Mouse (Mus musculus): ENCODE data around the gene Hoxc5. TPM values are rescaled to one million over a fixed set of nuclear protein-coding genes. Genes with fewer than 3 reads are reported as not detected.
A peak's percentile ranks its signal among the peaks of the same experiment; 100 is the strongest.

Gene Hoxc5
- polyA plus RNA-seq, 1 experiment = not detected

DNA sequence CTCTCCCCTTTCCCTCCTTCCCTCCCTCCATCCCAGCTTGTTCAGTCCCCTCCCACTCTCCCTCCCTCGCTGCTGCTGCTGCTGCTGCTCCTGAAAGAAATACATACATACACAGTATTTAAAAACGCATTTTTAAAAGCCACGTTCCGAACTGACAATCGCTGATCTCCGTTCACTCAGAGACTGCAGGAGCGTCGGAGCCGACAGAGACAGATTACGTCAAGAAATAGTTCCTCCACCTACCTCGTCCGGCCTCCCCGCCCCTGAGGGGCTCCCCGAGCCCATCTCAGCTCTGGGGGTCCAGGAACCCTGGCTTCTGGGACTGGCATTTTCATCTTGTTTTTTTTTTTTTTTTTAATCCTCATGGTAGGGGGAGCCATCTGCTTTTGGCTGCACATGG lies 13.7 kb downstream of the Hoxc5 start:
- no peaks in the 10 kb centered on the region for H3K9me3 ChIP-seq (replicated peaks; ENCODE audit: control insufficient read depth, insufficient read depth, low read length, poor library complexity, severe bottlenecking)
- peak overlapping the region; percentile 65 for H3K4me3 ChIP-seq (ENCODE audit: low read depth, low read length)
- H3K27ac ChIP-seq (ENCODE audit: insufficient read depth, low read length) = no peak overlapping the region
- H3K4me1 ChIP-seq (ENCODE audit: control insufficient read depth, insufficient read depth, low read length) = no peaks in the 10 kb centered on the region
- no peak for TF ChIP-seq EP300 (IDR thresholded peaks at IDR 0.05; ENCODE audit: insufficient read depth, low read depth, low read length)
- H3K9ac ChIP-seq (ENCODE audit: low read depth, poor library complexity, severe bottlenecking) = peak overlapping the region; percentile 59; the same call in 1 of the 2 replicates
- peaks cover 61% of the 10 kb centered on the region for H3K27me3 ChIP-seq (ENCODE audit: control insufficient read depth, insufficient read depth, low read length, poor library complexity, severe bottlenecking)
- no peaks in the 10 kb centered on the region for H3K36me3 ChIP-seq (ENCODE audit: control insufficient read depth, insufficient read depth, low read length, poor library complexity, severe bottlenecking)

- no peaks in the 10 kb centered on the region for H3K36me3 ChIP-seq (ENCODE audit: control insufficient read depth, insufficient read depth, low read length, poor library complexity, severe bottlenecking)
- TF ChIP-seq CTCF (IDR thresholded peaks at IDR 0.05; ENCODE audit: low read depth, low read length) (no peak), EP300 (IDR thresholded peaks at IDR 0.05; ENCODE audit: insufficient read depth, low read depth, low read length) (no peak), POLR2A (IDR thresholded peaks at IDR 0.05; ENCODE audit: insufficient read depth, low read length) (no peak)
- H3K4me3 ChIP-seq (ENCODE audit: low read depth, low read length) = peak overlapping the region; percentile 65
- H3K27ac ChIP-seq (ENCODE audit: insufficient read depth, low read length) = no peak overlapping the region
- H3K9me3 ChIP-seq (replicated peaks; ENCODE audit: control insufficient read depth, insufficient read depth, low read length, poor library complexity, severe bottlenecking) = no peaks in the 10 kb centered on the region
- peak overlapping the region; percentile 59 for H3K9ac ChIP-seq (ENCODE audit: low read depth, poor library complexity, severe bottlenecking)
- no peaks in the 10 kb centered on the region for H3K4me1 ChIP-seq (ENCODE audit: control insufficient read depth, insufficient read depth, low read length)
- H3K27me3 ChIP-seq (ENCODE audit: control insufficient read depth, insufficient read depth, low read length, poor library complexity, severe bottlenecking) = peaks cover 59% of the 10 kb centered on the region
These were observed 14.4 kb downstream of the Hoxc5 start for GRCm38 (mm10) chr15:102981379-102982288.

DNA sequence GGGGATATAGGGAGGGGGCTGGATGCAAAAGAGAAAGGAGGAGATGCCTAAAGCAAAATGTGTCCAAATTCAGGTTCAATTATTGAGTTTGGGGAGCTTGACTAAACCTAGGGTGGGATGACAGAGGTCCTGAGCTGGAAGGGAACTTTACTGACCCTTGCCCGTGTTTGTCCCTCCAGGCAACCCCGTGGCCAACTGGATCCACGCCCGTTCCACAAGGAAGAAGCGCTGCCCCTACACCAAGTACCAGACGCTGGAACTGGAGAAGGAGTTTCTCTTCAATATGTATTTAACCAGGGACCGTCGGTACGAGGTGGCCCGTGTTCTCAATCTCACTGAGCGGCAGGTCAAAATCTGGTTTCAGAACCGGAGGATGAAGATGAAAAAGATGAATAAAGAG lies 16.5 kb downstream of the Hoxc5 start:
- Histone ChIP-seq H3K27me3 (ENCODE audit: control insufficient read depth, insufficient read depth, low read length, poor library complexity, severe bottlenecking) (peaks cover 60% of the 10 kb centered on the region), H3K9me3 (replicated peaks; ENCODE audit: control insufficient read depth, insufficient read depth, low read length, poor library complexity, severe bottlenecking) (no peaks in the 10 kb centered on the region), H3K4me3 (ENCODE audit: low read depth, low read length) (no peak overlapping the region), H3K4me1 (ENCODE audit: control insufficient read depth, insufficient read depth, low read length) (no peaks in the 10 kb centered on the region), H3K36me3 (ENCODE audit: control insufficient read depth, insufficient read depth, low read length, poor library complexity, severe bottlenecking) (no peaks in the 10 kb centered on the region), H3K9ac (ENCODE audit: low read depth, poor library complexity, severe bottlenecking) (no peak overlapping the region), H3K27ac (ENCODE audit: insufficient read depth, low read length) (no peak overlapping the region)
- TF ChIP-seq POLR2A (IDR thresholded peaks at IDR 0.05; ENCODE audit: insufficient read depth, low read length) (no peak), CTCF (IDR thresholded peaks at IDR 0.05; ENCODE audit: low read depth, low read length) (no peak)

GRCm38 (mm10) chr15:102984521-102984920 lies 17.3 kb downstream of the Hoxc5 start:
- H3K9ac ChIP-seq (ENCODE audit: low read depth, poor library complexity, severe bottlenecking) = no peak overlapping the region
- no peaks in the 10 kb centered on the region for H3K4me1 ChIP-seq (ENCODE audit: control insufficient read depth, insufficient read depth, low read length)
- H3K27me3 ChIP-seq (ENCODE audit: control insufficient read depth, insufficient read depth, low read length, poor library complexity, severe bottlenecking) = peaks cover 61% of the 10 kb centered on the region
- no peak for TF ChIP-seq EP300 (IDR thresholded peaks at IDR 0.05; ENCODE audit: insufficient read depth, low read depth, low read length)
- TF ChIP-seq POLR2A (IDR thresholded peaks at IDR 0.05; ENCODE audit: insufficient read depth, low read length) = no peak
- no peak for TF ChIP-seq CTCF (IDR thresholded peaks at IDR 0.05; ENCODE audit: low read depth, low read length)
- no peaks in the 10 kb centered on the region for H3K36me3 ChIP-seq (ENCODE audit: control insufficient read depth, insufficient read depth, low read length, poor library complexity, severe bottlenecking)
- no peak overlapping the region for H3K4me3 ChIP-seq (ENCODE audit: low read depth, low read length)
- H3K9me3 ChIP-seq (replicated peaks; ENCODE audit: control insufficient read depth, insufficient read depth, low read length, poor library complexity, severe bottlenecking) = no peaks in the 10 kb centered on the region
- no peak overlapping the region for H3K27ac ChIP-seq (ENCODE audit: insufficient read depth, low read length)

DNA sequence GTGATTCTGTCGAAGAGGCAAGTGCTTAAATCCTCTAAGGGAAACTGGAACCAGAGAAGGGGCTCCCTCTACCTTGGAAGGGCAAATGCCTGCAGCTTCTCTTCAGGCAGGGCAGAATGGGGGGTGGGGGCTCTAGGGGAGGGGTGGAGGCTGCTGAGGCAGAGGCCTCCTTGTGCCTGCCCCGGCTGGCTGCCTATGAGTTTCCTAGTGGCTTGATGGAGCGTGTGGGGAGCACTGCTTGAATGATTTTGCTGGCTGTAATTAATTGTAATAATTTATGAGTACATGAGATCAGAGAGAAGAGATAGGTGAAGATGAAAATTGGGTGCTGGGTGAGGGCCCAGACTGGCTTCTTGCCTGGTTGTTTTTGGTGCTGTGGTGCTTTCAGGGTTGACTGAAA lies 17.7 kb downstream of the Hoxc5 start:
- H3K36me3 ChIP-seq (ENCODE audit: control insufficient read depth, insufficient read depth, low read length, poor library complexity, severe bottlenecking) = no peaks in the 10 kb centered on the region
- no peak overlapping the region for H3K27ac ChIP-seq (ENCODE audit: insufficient read depth, low read length)
- H3K9ac ChIP-seq (ENCODE audit: low read depth, poor library complexity, severe bottlenecking) = no peak overlapping the region
- H3K4me3 ChIP-seq (ENCODE audit: low read depth, low read length) = no peak overlapping the region
- H3K9me3 ChIP-seq (replicated peaks; ENCODE audit: control insufficient read depth, insufficient read depth, low read length, poor library complexity, severe bottlenecking) = no peaks in the 10 kb centered on the region
- no peak for TF ChIP-seq EP300 (IDR thresholded peaks at IDR 0.05; ENCODE audit: insufficient read depth, low read depth, low read length)
- TF ChIP-seq CTCF (IDR thresholded peaks at IDR 0.05; ENCODE audit: low read depth, low read length) = no peak
- no peak for TF ChIP-seq POLR2A (IDR thresholded peaks at IDR 0.05; ENCODE audit: insufficient read depth, low read length)
- H3K4me1 ChIP-seq (ENCODE audit: control insufficient read depth, insufficient read depth, low read length) = no peaks in the 10 kb centered on the region
- peaks cover 60% of the 10 kb centered on the region for H3K27me3 ChIP-seq (ENCODE audit: control insufficient read depth, insufficient read depth, low read length, poor library complexity, severe bottlenecking)

DNA sequence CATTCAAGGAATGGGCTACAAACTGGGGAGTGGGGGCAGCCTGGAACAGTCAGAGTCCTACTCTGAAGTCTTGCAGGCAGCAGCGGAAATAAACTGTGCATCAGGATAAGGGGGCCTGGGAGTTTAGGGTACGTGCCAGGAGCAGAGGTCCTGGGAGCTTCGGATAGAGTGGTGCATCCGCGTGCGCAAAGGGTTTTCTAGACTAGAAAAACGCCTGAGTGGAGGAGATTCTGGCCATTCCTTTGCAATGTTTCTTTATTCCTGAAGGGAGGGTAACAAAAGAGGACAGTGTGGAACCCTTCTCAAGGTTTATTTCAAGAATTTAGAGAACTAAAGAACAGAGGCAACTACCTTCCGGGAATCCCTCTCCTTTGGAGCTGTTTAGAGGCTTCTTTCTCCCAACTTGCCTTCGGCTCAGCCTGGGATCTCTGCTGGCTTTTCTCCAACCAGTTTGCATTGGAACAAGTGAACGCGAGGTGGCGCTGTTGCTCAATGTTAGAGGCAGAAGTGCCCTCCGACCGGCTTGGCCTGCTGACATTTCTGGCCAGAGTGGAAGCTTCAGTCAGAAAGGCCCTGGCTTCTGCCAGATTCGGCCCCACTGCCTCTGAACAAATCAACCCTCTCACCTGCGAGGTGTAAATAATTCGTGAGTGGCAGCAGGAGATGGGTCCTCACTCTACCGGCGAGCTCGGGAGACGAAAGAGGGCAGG lies 20.0 kb downstream of the Hoxc5 start:
- no peak for TF ChIP-seq POLR2A (IDR thresholded peaks at IDR 0.05; ENCODE audit: insufficient read depth, low read length)
- TF ChIP-seq CTCF (IDR thresholded peaks at IDR 0.05; ENCODE audit: low read depth, low read length) = peak; percentile 95
- no peak overlapping the region for H3K9ac ChIP-seq (ENCODE audit: low read depth, poor library complexity, severe bottlenecking)
- no peak overlapping the region for H3K27ac ChIP-seq (ENCODE audit: insufficient read depth, low read length)
- H3K36me3 ChIP-seq (ENCODE audit: control insufficient read depth, insufficient read depth, low read length, poor library complexity, severe bottlenecking) = no peaks in the 10 kb centered on the region
- H3K4me1 ChIP-seq (ENCODE audit: control insufficient read depth, insufficient read depth, low read length) = no peaks in the 10 kb centered on the region
- no peaks in the 10 kb centered on the region for H3K9me3 ChIP-seq (replicated peaks; ENCODE audit: control insufficient read depth, insufficient read depth, low read length, poor library complexity, severe bottlenecking)
- no peak overlapping the region for H3K4me3 ChIP-seq (ENCODE audit: low read depth, low read length)
- peaks cover 61% of the 10 kb centered on the region for H3K27me3 ChIP-seq (ENCODE audit: control insufficient read depth, insufficient read depth, low read length, poor library complexity, severe bottlenecking)

Data from ES-Bruce4 (cell line).